Mouse (Mus musculus) stomach, postnatal 0 days (tissue): ENCODE data around the gene Rabl2. TPM values are rescaled to one million over a fixed set of nuclear protein-coding genes. Genes with fewer than 3 reads are reported as not detected.

ENCODE experiments used
- ATAC-seq: fragments of 200-750 bp; cut with Nextera tagmentation; 2 replicates; pipeline ENCODE4 v1.8.0; 2017; ENCODE audit not compliant: low FRiP score, low TSS enrichment
- DNase-seq: peaks from one replicate; pipeline ENCODE4 v3.0.0-alpha.2; 2016; ENCODE audit warnings: low spot score
- H3K27ac ChIP-seq: fragments of 300-500 bp; sonication (generic); replicated peaks from 2 replicates; pipeline ENCODE4 v1.5.1; 2014; ENCODE audit warnings: mild to moderate bottlenecking, control low read depth
- H3K27me3 ChIP-seq: fragments of 300-500 bp; sonication (generic); 2 replicates; pipeline ENCODE4 v1.6.1; 2014; ENCODE audit warnings: low read length; ENCODE audit not compliant: control insufficient read depth, insufficient read depth
- H3K36me3 ChIP-seq: fragments of 300-500 bp; sonication (generic); 2 replicates; pipeline ENCODE4 v1.6.1; 2014; ENCODE audit warnings: low read length, mixed read lengths; ENCODE audit not compliant: control insufficient read depth, insufficient read depth
- H3K4me1 ChIP-seq: fragments of 300-500 bp; sonication (generic); replicated peaks from 2 replicates; pipeline ENCODE4 v1.6.1; 2014; ENCODE audit warnings: antibody characterized with exemption; ENCODE audit not compliant: control insufficient read depth, insufficient read depth
- H3K4me2 ChIP-seq: fragments of 300-500 bp; sonication (generic); replicated peaks from 2 replicates; pipeline ENCODE4 v1.6.1; 2014; ENCODE audit warnings: low read depth, mild to moderate bottlenecking, control low read depth, moderate library complexity
- H3K4me3 ChIP-seq: fragments of 300-500 bp; sonication (generic); 2 replicates; pipeline ENCODE4 v1.5.1; 2014; ENCODE audit warnings: low read depth, low read length, control low read depth
- H3K9ac ChIP-seq: fragments of 300-500 bp; sonication (generic); 2 replicates; pipeline ENCODE4 v1.6.1; 2014; ENCODE audit warnings: mild to moderate bottlenecking, low read length, control low read depth, mixed read lengths
- H3K9me3 ChIP-seq: fragments of 300-500 bp; sonication (generic); 2 replicates; pipeline ENCODE4 v1.6.1; 2016; ENCODE audit warnings: low read length; ENCODE audit not compliant: control insufficient read depth
- CTCF ChIP-seq: IDR thresholded peaks from 2 replicates; pipeline ENCODE4 v1.5.1; 2016; ENCODE audit warnings: antibody characterized with exemption, low read depth, mild to moderate bottlenecking, moderate library complexity
- EP300 ChIP-seq: optimal IDR thresholded peaks from 2 replicates; pipeline ENCODE3; 2016; ENCODE audit warnings: antibody characterized with exemption
- WGBS: fragments of 180-500 bp; shearing (Covaris S2); extraction: QIAGEN DNeasy Blood & Tissue Kit; methylation state at CpG from one replicate; pipeline ENCODE4 v1.1.7; 2014; 5-methylcytosine and 5-hydroxymethylcytosine counted together
- polyA plus RNA-seq: library from polyadenylated mRNA; unstranded; fragments of >200 nt; fragmentation: Nextera tagmentation; extraction: Ambion mirVana; gene quantifications from 2 replicates; pipeline ENCODE4 v1.2.1, GENCODE M21; 2015

Gene Rabl2
- polyA plus RNA-seq, 1 experiment from 2014 or later = 13.4 TPM

- Histone ChIP-seq H3K4me3 (no peak overlapping the region), H3K27ac (no peak overlapping the region)
- peak; percentile 43 for DNase-seq
These were observed 35.1 kb downstream of the Rabl2 start for GRCm38 (mm10) chr15:89556401-89557178.

DNA sequence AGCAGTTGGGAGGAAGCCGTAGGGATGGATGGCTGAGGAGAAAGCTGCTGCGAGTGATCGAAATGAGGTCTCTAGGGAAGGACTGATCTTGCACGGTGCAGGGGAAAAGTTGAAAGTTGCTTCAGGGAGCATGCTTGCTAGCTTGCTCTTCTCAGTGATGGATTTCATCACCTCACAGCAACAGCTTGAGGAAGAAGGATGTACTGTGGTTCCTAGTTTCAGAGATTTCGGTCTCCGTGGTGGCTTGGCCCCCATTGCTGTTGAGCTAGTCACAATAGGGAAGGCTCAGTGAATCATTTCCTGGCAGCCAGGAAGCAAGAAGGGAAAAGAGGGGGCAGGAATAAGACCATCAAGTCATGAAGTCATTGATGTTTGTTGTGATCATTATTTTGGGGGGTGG is 36.1 kb downstream of the Rabl2 start:
- H3K27ac ChIP-seq = no peak overlapping the region
- 84% methylated on average over 6 of the region's 6 CpGs for WGBS
- no peaks in the 10 kb centered on the region for H3K27me3 ChIP-seq
- H3K4me3 ChIP-seq = no peak overlapping the region
- TF ChIP-seq CTCF (no peak), EP300 (no peak)
- no peaks in the 10 kb centered on the region for H3K36me3 ChIP-seq
- H3K9ac ChIP-seq = no peak overlapping the region
- no peaks in the 10 kb centered on the region for H3K9me3 ChIP-seq
- H3K4me1 ChIP-seq = no peaks in the 10 kb centered on the region; the same call in 1 of the 2 replicates
- no peak for ATAC-seq
- DNase-seq = no peak
- H3K4me2 ChIP-seq = no peak overlapping the region

More at GRCm38 (mm10) chr15:89556401-89557178, 35.1 kb downstream of the Rabl2 start:
- peak; percentile 15; the same call in 1 of the 2 replicates for ATAC-seq
- Histone ChIP-seq H3K4me2 (peak overlapping the region; percentile 43), H3K27me3 (no peaks in the 10 kb centered on the region), H3K4me1 (no peaks in the 10 kb centered on the region; the same call in 1 of the 2 replicates), H3K36me3 (no peaks in the 10 kb centered on the region), H3K9me3 (no peaks in the 10 kb centered on the region), H3K9ac (no peak overlapping the region)
- TF ChIP-seq CTCF = peak; percentile 57
- TF ChIP-seq EP300 = no peak
- WGBS = 46% methylated on average over 23 of the region's 23 CpGs

DNA sequence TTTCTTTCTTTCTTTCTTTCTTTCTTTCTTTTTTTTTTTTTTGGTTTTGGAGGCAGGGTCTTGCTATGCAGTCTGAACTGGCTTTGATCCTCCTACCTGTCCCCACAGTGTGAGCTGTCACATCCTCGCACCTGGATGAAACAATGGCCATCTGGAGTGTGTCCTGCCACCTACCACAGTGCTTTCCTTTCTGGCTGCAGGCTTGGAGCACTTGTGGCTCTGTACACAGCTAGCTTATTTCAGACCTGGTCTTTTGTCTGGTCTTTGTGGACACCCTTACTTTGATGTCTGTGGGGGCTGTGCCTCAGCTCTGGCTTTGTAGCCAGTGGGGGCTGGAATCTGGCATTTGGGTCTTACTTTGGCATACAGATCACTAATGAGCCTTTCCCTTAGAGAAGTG is 40.0 kb downstream of the Rabl2 start:
- no peaks in the 10 kb centered on the region for H3K36me3 ChIP-seq
- no peak for TF ChIP-seq CTCF
- no peak for TF ChIP-seq EP300
- no peaks in the 10 kb centered on the region for H3K9me3 ChIP-seq
- no peak for DNase-seq
- H3K27ac ChIP-seq = no peak overlapping the region
- H3K4me1 ChIP-seq = no peaks in the 10 kb centered on the region; the same call in 1 of the 2 replicates
- 75% methylated on average over 1 of the region's 1 CpGs for WGBS
- H3K27me3 ChIP-seq = no peaks in the 10 kb centered on the region
- no peak for ATAC-seq
- no peak overlapping the region for H3K9ac ChIP-seq
- no peak overlapping the region for H3K4me2 ChIP-seq
- no peak overlapping the region for H3K4me3 ChIP-seq

DNA sequence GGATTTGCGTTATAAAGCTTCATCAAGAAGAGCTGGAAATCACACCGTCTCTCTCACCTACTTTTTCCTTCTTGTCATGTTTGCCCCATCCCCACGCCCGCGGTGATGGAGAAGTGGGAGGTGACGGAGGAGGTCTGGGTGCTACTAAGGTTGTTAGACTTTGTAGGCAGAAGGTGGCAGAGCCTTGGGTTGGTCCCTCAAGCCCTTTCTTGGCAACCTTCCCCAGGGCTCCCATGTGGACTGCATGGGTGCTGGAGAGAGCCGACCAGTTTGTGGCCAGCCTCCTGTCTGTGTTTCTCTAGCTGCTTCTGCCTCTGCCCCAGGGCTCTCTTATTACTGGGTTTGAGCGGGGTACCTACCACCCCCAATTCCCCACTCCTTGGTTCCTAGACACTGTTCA is 41.2 kb downstream of the Rabl2 start:
- Histone ChIP-seq H3K27me3 (no peaks in the 10 kb centered on the region), H3K4me3 (no peak overlapping the region), H3K27ac (no peak overlapping the region), H3K9ac (no peak overlapping the region), H3K9me3 (no peaks in the 10 kb centered on the region), H3K4me2 (no peak overlapping the region), H3K4me1 (no peaks in the 10 kb centered on the region), H3K36me3 (no peaks in the 10 kb centered on the region)
- 90% methylated on average over 8 of the region's 8 CpGs for WGBS
- DNase-seq = no peak
- TF ChIP-seq CTCF (no peak), EP300 (no peak)
- no peak for ATAC-seq

DNA sequence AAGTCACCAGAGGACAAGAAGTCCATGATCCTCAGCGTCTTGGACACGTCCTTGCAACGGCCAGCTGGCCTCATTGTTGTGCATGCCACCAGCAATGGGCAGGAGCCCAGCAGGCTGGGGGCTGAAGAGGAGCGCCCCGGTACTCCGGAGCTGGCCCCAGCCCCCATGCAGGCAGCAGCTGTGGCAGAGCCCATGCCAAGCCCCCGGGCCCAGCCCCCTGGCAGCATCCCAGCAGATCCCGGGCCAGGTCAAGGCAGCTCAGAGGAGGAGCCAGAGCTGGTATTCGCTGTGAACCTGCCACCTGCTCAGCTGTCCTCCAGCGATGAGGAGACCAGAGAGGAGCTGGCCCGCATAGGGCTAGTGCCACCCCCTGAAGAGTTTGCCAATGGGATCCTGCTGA is 42.9 kb downstream of the Rabl2 start:
- H3K4me3 ChIP-seq = no peak overlapping the region
- no peak overlapping the region for H3K27ac ChIP-seq
- WGBS = 53% methylated on average over 11 of the region's 11 CpGs
- DNase-seq (no peak), ATAC-seq (no peak)
- no peak overlapping the region for H3K9ac ChIP-seq
- H3K9me3 ChIP-seq = no peaks in the 10 kb centered on the region
- H3K27me3 ChIP-seq = no peaks in the 10 kb centered on the region
- no peaks in the 10 kb centered on the region for H3K36me3 ChIP-seq
- TF ChIP-seq CTCF = no peak
- TF ChIP-seq EP300 = no peak
- no peaks in the 10 kb centered on the region for H3K4me1 ChIP-seq
- H3K4me2 ChIP-seq = no peak overlapping the region
